ENCODE assay signal across 8 mouse cellular contexts in genomic region chr11:98783236-98783696, GRCm38 (mm10). TPM values are rescaled to one million over a fixed set of nuclear protein-coding genes. Genes with fewer than 3 reads are reported as not detected.
DNase-seq lines count a peak whose midpoint lies in the region; ATAC-seq and TF ChIP-seq lines count a peak whose summit lies in the region.

No protein-coding gene starts in this region.

- peak overlapping the region; percentile 53 for H3K4me2 ChIP-seq in forebrain, embryonic 13.5 days
- H3K4me2 ChIP-seq in heart, postnatal 0 days (ENCODE audit: low read depth, low read length): peak overlapping the region; percentile 45
- H3K4me2 ChIP-seq in liver, embryonic 14.5 days (ENCODE audit: low read depth): peak overlapping the region; percentile 78

- TF ChIP-seq EP300 in heart, postnatal 0 days (IDR thresholded peaks at IDR 0.05; ENCODE audit: low read depth): peak; percentile 97
- no peak for TF ChIP-seq EP300 in liver, embryonic 14.5 days (IDR thresholded peaks at IDR 0.05; ENCODE audit: low read depth)

- peak overlapping the region; percentile 55 for H3K9ac ChIP-seq in forebrain, embryonic 13.5 days
- H3K9ac ChIP-seq in heart, postnatal 0 days (replicated peaks; ENCODE audit: low read depth, low read length): peak overlapping the region; percentile 61
- H3K9ac ChIP-seq in liver, embryonic 14.5 days (replicated peaks): peak overlapping the region; percentile 52

- no peaks in the 10 kb centered on the region for H3K36me3 ChIP-seq in forebrain, embryonic 13.5 days (ENCODE audit: poor library complexity, severe bottlenecking)
- H3K36me3 ChIP-seq in heart, postnatal 0 days (replicated peaks; ENCODE audit: control insufficient read depth, insufficient read depth, low read length): no peaks in the 10 kb centered on the region
- no peaks in the 10 kb centered on the region for H3K36me3 ChIP-seq in liver, embryonic 14.5 days (replicated peaks; ENCODE audit: control insufficient read depth, insufficient read depth, low read depth)

- H3K9me3 ChIP-seq in forebrain, embryonic 13.5 days (replicated peaks): no peaks in the 10 kb centered on the region
- H3K9me3 ChIP-seq in heart, postnatal 0 days (replicated peaks; ENCODE audit: control insufficient read depth, low read length): no peaks in the 10 kb centered on the region
- H3K9me3 ChIP-seq in liver, embryonic 14.5 days (ENCODE audit: control insufficient read depth, low read length): no peaks in the 10 kb centered on the region

- peak overlapping the region; percentile 97 for H3K27ac ChIP-seq in brown adipose tissue, adult 24 weeks (replicated peaks; ENCODE audit: low read depth, low read length)
- peak overlapping the region; percentile 76 for H3K27ac ChIP-seq in forebrain, embryonic 13.5 days
- H3K27ac ChIP-seq in heart, postnatal 0 days (ENCODE audit: low read depth): peak overlapping the region; percentile 99
- peak overlapping the region; percentile 34 for H3K27ac ChIP-seq in liver, embryonic 14.5 days

- ATAC-seq in CD4-positive, CD25-positive, alpha-beta regulatory T cell, adult 4 months: peak; percentile 70
- peak; percentile 52 for ATAC-seq in forebrain, embryonic 13.5 days
- ATAC-seq in heart, postnatal 0 days (ENCODE audit: insufficient read depth, low read depth): peak; percentile 59
- peak; percentile 74 for ATAC-seq in liver, embryonic 14.5 days (ENCODE audit: insufficient read depth)

- no peaks in the 10 kb centered on the region for H3K27me3 ChIP-seq in forebrain, embryonic 13.5 days
- H3K27me3 ChIP-seq in heart, postnatal 0 days (ENCODE audit: control insufficient read depth, insufficient read depth, low read length): no peaks in the 10 kb centered on the region
- no peaks in the 10 kb centered on the region for H3K27me3 ChIP-seq in liver, embryonic 14.5 days (ENCODE audit: control insufficient read depth, insufficient read depth, low read length)

- WGBS in forebrain, embryonic 13.5 days: 2% methylated on average over 20 of the region's 20 CpGs
- 2% methylated on average over 20 of the region's 20 CpGs for WGBS in heart, postnatal 0 days
- 1% methylated on average over 20 of the region's 20 CpGs for WGBS in liver, embryonic 14.5 days (ENCODE audit: insufficient replicate concordance)

- peak overlapping the region; percentile 41 for H3K4me3 ChIP-seq in brown adipose tissue, adult 24 weeks (ENCODE audit: insufficient read depth, low read depth, low read length)
- H3K4me3 ChIP-seq in forebrain, embryonic 13.5 days: peak overlapping the region; percentile 9; the same call in 1 of the 2 replicates
- peak overlapping the region; percentile 5; the same call in 1 of the 2 replicates for H3K4me3 ChIP-seq in heart, postnatal 0 days (ENCODE audit: low read depth, low read length)
- peak overlapping the region; percentile 44 to 51 for H3K4me3 ChIP-seq in liver, embryonic 14.5 days (ENCODE audit: insufficient read depth in 1 of 2, low read depth in 2 of 2, low read length in 2 of 2)

- TF ChIP-seq CTCF in heart, postnatal 0 days (IDR thresholded peaks at IDR 0.05; ENCODE audit: low read depth): no peak
- no peak for TF ChIP-seq CTCF in liver, embryonic 14.5 days (IDR thresholded peaks at IDR 0.05; ENCODE audit: low read depth)

- peak; percentile 96 for DNase-seq in heart, postnatal 0 days (ENCODE audit: low spot score)
- DNase-seq in kidney, postnatal 36 days: peak; percentile 99 to 100
- no peak for DNase-seq in liver, embryonic 14.5 days (ENCODE audit: low read depth in 3 of 3, low spot score in 3 of 3)
- DNase-seq in natural killer cell, adult 2 months (ENCODE audit: low spot score in 2 of 2): peak; percentile 71 to 82
- DNase-seq in testis, postnatal 10 days (ENCODE audit: low spot score): peak; percentile 94

- H3K4me1 ChIP-seq in brown adipose tissue, adult 24 weeks (ENCODE audit: control insufficient read depth, insufficient read depth, insufficient read length, low read length): peaks cover 31% of the 10 kb centered on the region
- peaks cover 63% of the 10 kb centered on the region for H3K4me1 ChIP-seq in forebrain, embryonic 13.5 days
- peaks cover 55% of the 10 kb centered on the region for H3K4me1 ChIP-seq in heart, postnatal 0 days (ENCODE audit: control insufficient read depth, insufficient read depth)
- H3K4me1 ChIP-seq in liver, embryonic 14.5 days (replicated peaks; ENCODE audit: control insufficient read depth in 2 of 2, insufficient read depth in 2 of 2, low read length in 1 of 2): peaks cover 21 to 39% of the 10 kb centered on the region in 2 experiments

RNA-seq across cellular contexts. Expression of gene Nr1d1, which starts 8.1 kb away (rescaled TPM):
- polyA plus RNA-seq in CD4-positive, CD25-positive, alpha-beta regulatory T cell, adult 4 months (2017; shearing (Covaris generic)): 10 to 100 TPM in 1 of 2 experiments, 1 to 10 TPM in 1; 4.9 to 12.3 TPM
- 78.3 and 90.9 TPM in 2 replicates for polyA plus RNA-seq in brown adipose tissue, adult 24 weeks (2012; ENCODE audit: insufficient read depth, insufficient read length, missing spikeins)
- polyA plus RNA-seq in forebrain, embryonic 13.5 days (2015; fragmentation: Nextera tagmentation; extraction: Ambion mirVana): 2.1 and 2.3 TPM in 2 replicates
- total RNA-seq in heart, postnatal 0 days (2014; rRNA removed; ENCODE audit: low replicate concordance): 21.0 and 24.3 TPM in 2 replicates
- polyA plus RNA-seq in heart, postnatal 0 days (2015; fragmentation: Nextera tagmentation; extraction: Ambion mirVana): 10.2 and 10.7 TPM in 2 replicates
- polyA plus RNA-seq in liver, embryonic 14.5 days (2012; rRNA removed): 0.54 and 0.65 TPM in 2 replicates
- polyA plus RNA-seq in liver, embryonic 14.5 days (2014; fragmentation: Nextera tagmentation; extraction: Ambion mirVana): 0.56 and 0.58 TPM in 2 replicates

RNA-seq across cellular contexts. Expression of gene Msl1, which starts 12.1 kb away (rescaled TPM):
- 10 to 100 TPM; 22.3 to 24.8 TPM for polyA plus RNA-seq in CD4-positive, CD25-positive, alpha-beta regulatory T cell, adult 4 months (2017; shearing (Covaris generic))
- 36.3 and 40.8 TPM in 2 replicates for polyA plus RNA-seq in brown adipose tissue, adult 24 weeks (2012; ENCODE audit: insufficient read depth, insufficient read length, missing spikeins)
- 31.3 and 32.9 TPM in 2 replicates for polyA plus RNA-seq in forebrain, embryonic 13.5 days (2015; fragmentation: Nextera tagmentation; extraction: Ambion mirVana)
- 47.4 and 54.6 TPM in 2 replicates for total RNA-seq in heart, postnatal 0 days (2014; rRNA removed; ENCODE audit: low replicate concordance)
- 11.3 and 12.6 TPM in 2 replicates for polyA plus RNA-seq in heart, postnatal 0 days (2015; fragmentation: Nextera tagmentation; extraction: Ambion mirVana)
- polyA plus RNA-seq in liver, embryonic 14.5 days (2012; rRNA removed): 11.5 and 15.8 TPM in 2 replicates
- polyA plus RNA-seq in liver, embryonic 14.5 days (2014; fragmentation: Nextera tagmentation; extraction: Ambion mirVana): 4.5 and 4.9 TPM in 2 replicates

RNA-seq across cellular contexts. Expression of gene Casc3, which starts 21.4 kb away (rescaled TPM):
- 10 to 100 TPM; 13.6 to 14.5 TPM for polyA plus RNA-seq in CD4-positive, CD25-positive, alpha-beta regulatory T cell, adult 4 months (2017; shearing (Covaris generic))
- polyA plus RNA-seq in brown adipose tissue, adult 24 weeks (2012; ENCODE audit: insufficient read depth, insufficient read length, missing spikeins): 9.2 and 16.9 TPM in 2 replicates
- polyA plus RNA-seq in forebrain, embryonic 13.5 days (2015; fragmentation: Nextera tagmentation; extraction: Ambion mirVana): 46.4 and 51.1 TPM in 2 replicates
- total RNA-seq in heart, postnatal 0 days (2014; rRNA removed; ENCODE audit: low replicate concordance): 6.8 and 9.7 TPM in 2 replicates
- 11.6 and 11.9 TPM in 2 replicates for polyA plus RNA-seq in heart, postnatal 0 days (2015; fragmentation: Nextera tagmentation; extraction: Ambion mirVana)
- 12.2 and 12.7 TPM in 2 replicates for polyA plus RNA-seq in liver, embryonic 14.5 days (2012; rRNA removed)
- polyA plus RNA-seq in liver, embryonic 14.5 days (2014; fragmentation: Nextera tagmentation; extraction: Ambion mirVana): 11.5 and 13.0 TPM in 2 replicates

RNA-seq across cellular contexts. Expression of gene Thra, which starts 42.8 kb away (rescaled TPM):
- polyA plus RNA-seq in CD4-positive, CD25-positive, alpha-beta regulatory T cell, adult 4 months (2017; shearing (Covaris generic)): 1 to 10 TPM; 4.8 to 5.7 TPM
- polyA plus RNA-seq in brown adipose tissue, adult 24 weeks (2012; ENCODE audit: insufficient read depth, insufficient read length, missing spikeins): 64.4 and 82.3 TPM in 2 replicates
- 93.5 and 95.2 TPM in 2 replicates for polyA plus RNA-seq in forebrain, embryonic 13.5 days (2015; fragmentation: Nextera tagmentation; extraction: Ambion mirVana)
- 188 and 234 TPM in 2 replicates for total RNA-seq in heart, postnatal 0 days (2014; rRNA removed; ENCODE audit: low replicate concordance)
- polyA plus RNA-seq in heart, postnatal 0 days (2015; fragmentation: Nextera tagmentation; extraction: Ambion mirVana): 40.8 and 44.0 TPM in 2 replicates
- 14.6 and 15.6 TPM in 2 replicates for polyA plus RNA-seq in liver, embryonic 14.5 days (2012; rRNA removed)
- polyA plus RNA-seq in liver, embryonic 14.5 days (2014; fragmentation: Nextera tagmentation; extraction: Ambion mirVana): 8.3 and 10.0 TPM in 2 replicates

RNA-seq across cellular contexts. Expression of gene Rapgefl1, which starts 53.3 kb away (rescaled TPM):
- under 1 TPM in 1 of 2 experiments, not detected in 1; 0.48 TPM for polyA plus RNA-seq in CD4-positive, CD25-positive, alpha-beta regulatory T cell, adult 4 months (2017; shearing (Covaris generic))
- 0.40 TPM in 1 of 2 replicates, not detected in the other for polyA plus RNA-seq in brown adipose tissue, adult 24 weeks (2012; ENCODE audit: insufficient read depth, insufficient read length, missing spikeins)
- 2.4 and 3.0 TPM in 2 replicates for polyA plus RNA-seq in forebrain, embryonic 13.5 days (2015; fragmentation: Nextera tagmentation; extraction: Ambion mirVana)
- total RNA-seq in heart, postnatal 0 days (2014; rRNA removed; ENCODE audit: low replicate concordance): 0.77 and 0.80 TPM in 2 replicates
- polyA plus RNA-seq in heart, postnatal 0 days (2015; fragmentation: Nextera tagmentation; extraction: Ambion mirVana): 0.41 and 0.55 TPM in 2 replicates
- polyA plus RNA-seq in liver, embryonic 14.5 days (2012; rRNA removed): 0.52 and 0.55 TPM in 2 replicates
- polyA plus RNA-seq in liver, embryonic 14.5 days (2014; fragmentation: Nextera tagmentation; extraction: Ambion mirVana): 0.05 and 0.06 TPM in 2 replicates

Comparison
In these comparisons a context has a peak if more than half of its experiments do, and no peak if none do; other contexts are left out.
1. H3K27ac ChIP-seq: peak in every context shown above with its lines; median percentile 99 in heart, postnatal 0 days; 97 in brown adipose tissue, adult 24 weeks; 76 in forebrain, embryonic 13.5 days; 34 in liver, embryonic 14.5 days.
2. DNase-seq: peak in heart, postnatal 0 days (single experiment), kidney, postnatal 36 days (2 of 2), natural killer cell, adult 2 months (2 of 2) and testis, postnatal 10 days (single experiment); none in liver, embryonic 14.5 days (0 of 3).
3. Peak in every context shown above with its lines, with median percentiles within 50 percentile points of each other: ATAC-seq, H3K4me3 ChIP-seq, H3K4me2 ChIP-seq and H3K9ac ChIP-seq.